Mouse (Mus musculus): ENCODE results near the gene Trnau1ap.

DNA sequence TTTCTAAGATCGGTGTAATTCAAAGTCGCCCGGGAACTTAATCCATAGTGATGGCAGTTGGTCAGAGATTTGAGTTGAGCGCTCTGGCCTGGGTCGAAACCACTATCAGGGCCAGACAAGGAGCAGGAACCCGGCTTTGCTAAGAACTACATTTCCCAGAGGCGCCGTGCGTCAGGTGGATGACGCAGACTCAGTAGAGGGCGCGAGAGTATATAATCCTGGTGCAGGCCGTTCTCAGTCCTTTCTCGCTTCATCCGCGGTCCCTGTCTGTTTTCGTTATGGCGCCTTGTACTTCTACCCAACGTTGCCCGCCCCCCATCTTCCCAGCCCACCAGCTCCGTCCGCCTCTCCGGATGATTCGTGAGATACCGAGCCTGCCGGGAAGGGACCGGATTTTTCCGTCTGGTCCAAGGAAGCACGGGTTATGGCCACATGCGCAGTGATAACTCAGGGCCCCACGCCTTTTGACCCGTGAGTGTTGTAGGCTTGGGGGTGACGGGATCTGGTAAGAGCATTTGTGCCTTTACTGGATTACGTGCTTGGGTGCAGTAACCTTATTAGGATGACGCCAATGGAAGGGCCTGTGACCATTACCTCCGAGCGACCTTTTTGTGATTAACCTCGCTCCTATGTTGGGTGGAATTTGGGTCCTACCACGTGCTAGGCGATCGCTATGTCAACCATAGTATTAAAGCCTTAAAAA, 20.8 kb downstream of the Trnau1ap start:
- TF ChIP-seq POLR2A (IDR thresholded peaks at IDR 0.05; ENCODE audit: low read depth, low read length) = peak; percentile 100
- no peak for TF ChIP-seq CTCF (IDR thresholded peaks at IDR 0.05; ENCODE audit: borderline replicate concordance, insufficient read depth, low read length)
